8 mouse cellular contexts compared by ENCODE assay signal in genomic region chr7:45800546-45801204, GRCm38 (mm10). TPM values are rescaled to one million over a fixed set of nuclear protein-coding genes. Genes with fewer than 3 reads are reported as not detected.
DNase-seq lines count a peak whose midpoint lies in the region; ATAC-seq lines count a peak whose summit lies in the region.

No protein-coding gene starts in this region.

- H3K36me3 ChIP-seq in midbrain, embryonic 10.5 days = peaks cover 36% of the 10 kb centered on the region
- H3K36me3 ChIP-seq in midbrain, embryonic 14.5 days (ENCODE audit: control insufficient read depth, insufficient read depth, low read length) = peaks cover 85% of the 10 kb centered on the region
- H3K36me3 ChIP-seq in liver, embryonic 15.5 days (replicated peaks) = no peaks in the 10 kb centered on the region
- peaks cover 76% of the 10 kb centered on the region for H3K36me3 ChIP-seq in neural tube, embryonic 13.5 days

- no peak overlapping the region for H3K4me2 ChIP-seq in midbrain, embryonic 14.5 days (ENCODE audit: low read length)
- peak overlapping the region; percentile 69 for H3K4me2 ChIP-seq in liver, embryonic 15.5 days
- H3K4me2 ChIP-seq in neural tube, embryonic 13.5 days = peak overlapping the region; percentile 24

- H3K9ac ChIP-seq in midbrain, embryonic 14.5 days (replicated peaks; ENCODE audit: low read length) = no peak overlapping the region
- peak overlapping the region; percentile 22; the same call in 1 of the 2 replicates for H3K9ac ChIP-seq in liver, embryonic 15.5 days
- H3K9ac ChIP-seq in neural tube, embryonic 13.5 days = no peak overlapping the region

- H3K4me3 ChIP-seq in midbrain, embryonic 10.5 days = peak overlapping the region; percentile 32
- H3K4me3 ChIP-seq in midbrain, embryonic 14.5 days (replicated peaks; ENCODE audit: low read depth, low read length) = no peak overlapping the region
- peak overlapping the region; percentile 36 for H3K4me3 ChIP-seq in liver, embryonic 15.5 days (replicated peaks)
- H3K4me3 ChIP-seq in neural tube, embryonic 13.5 days = no peak overlapping the region

- peaks cover 37% of the 10 kb centered on the region for H3K4me1 ChIP-seq in midbrain, embryonic 10.5 days
- peaks cover 16% of the 10 kb centered on the region for H3K4me1 ChIP-seq in midbrain, embryonic 14.5 days (ENCODE audit: control insufficient read depth, insufficient read depth, low read length)
- peaks cover 50% of the 10 kb centered on the region for H3K4me1 ChIP-seq in liver, embryonic 15.5 days (replicated peaks)
- peaks cover 23% of the 10 kb centered on the region for H3K4me1 ChIP-seq in neural tube, embryonic 13.5 days (replicated peaks)

- WGBS in midbrain, embryonic 10.5 days = 13% methylated on average over 25 of the region's 25 CpGs
- 27% methylated on average over 25 of the region's 25 CpGs for WGBS in midbrain, embryonic 14.5 days
- WGBS in liver, embryonic 15.5 days (ENCODE audit: insufficient replicate concordance) = 4% methylated on average over 25 of the region's 25 CpGs
- 20% methylated on average over 16 of the region's 25 CpGs for WGBS in neural tube, embryonic 13.5 days

- H3K9me3 ChIP-seq in midbrain, embryonic 10.5 days (replicated peaks) = no peaks in the 10 kb centered on the region
- H3K9me3 ChIP-seq in midbrain, embryonic 14.5 days (ENCODE audit: control insufficient read depth, low read length) = no peaks in the 10 kb centered on the region
- H3K9me3 ChIP-seq in liver, embryonic 15.5 days (replicated peaks) = no peaks in the 10 kb centered on the region
- H3K9me3 ChIP-seq in neural tube, embryonic 13.5 days = no peaks in the 10 kb centered on the region

- no peak overlapping the region for H3K27ac ChIP-seq in midbrain, embryonic 10.5 days (replicated peaks)
- no peak overlapping the region; the same call in 1 of the 2 replicates for H3K27ac ChIP-seq in midbrain, embryonic 14.5 days (replicated peaks; ENCODE audit: low read depth, low read length)
- no peak overlapping the region for H3K27ac ChIP-seq in liver, embryonic 15.5 days (replicated peaks)
- no peak overlapping the region for H3K27ac ChIP-seq in neural tube, embryonic 13.5 days (replicated peaks)

- no peak for ATAC-seq in midbrain, embryonic 14.5 days (ENCODE audit: low FRiP score, low TSS enrichment)
- ATAC-seq in inflammation-experienced regulatory T-cells, adult 6 months = peak; percentile 46
- ATAC-seq in liver, embryonic 15.5 days (ENCODE audit: insufficient read depth) = peak; percentile 32
- peak; percentile 6; the same call in 1 of the 2 replicates for ATAC-seq in neural tube, embryonic 13.5 days (ENCODE audit: low read depth)

- H3K27me3 ChIP-seq in midbrain, embryonic 10.5 days (ENCODE audit: low read depth, poor library complexity, severe bottlenecking) = peaks cover 55% of the 10 kb centered on the region
- 0 out of 2 replicates have a peak, but pooled peaks cover 4% of the 10 kb centered on the region for H3K27me3 ChIP-seq in midbrain, embryonic 14.5 days (ENCODE audit: control insufficient read depth, insufficient read depth, low read length)
- H3K27me3 ChIP-seq in liver, embryonic 15.5 days = peaks cover 53% of the 10 kb centered on the region
- peaks cover 21% of the 10 kb centered on the region for H3K27me3 ChIP-seq in neural tube, embryonic 13.5 days

- peak; percentile 56 for DNase-seq in midbrain, embryonic 10.5 days (ENCODE audit: low spot score)
- no peak for DNase-seq in midbrain, embryonic 14.5 days
- DNase-seq in embryo, embryonic 10 days (ENCODE audit: low spot score) = peak; percentile 59
- DNase-seq in right cerebral cortex, postnatal 36 days (ENCODE audit: low spot score in 2 of 2) = no peak
- DNase-seq in layer of hippocampus, adult 9-11 months = no peak

RNA-seq across cellular contexts. Expression of gene Cyth2, which starts 13.7 kb away (rescaled TPM):
- 153 and 183 TPM in 2 replicates for polyA plus RNA-seq in midbrain, embryonic 10.5 days (2016; fragmentation: Nextera tagmentation; extraction: Ambion mirVana)
- 281 and 288 TPM in 2 replicates for polyA plus RNA-seq in midbrain, embryonic 14.5 days (2014; fragmentation: Nextera tagmentation; extraction: Ambion mirVana)
- polyA plus RNA-seq in inflammation-experienced regulatory T-cells, adult 6 months (2017; shearing (Covaris generic)) = 10 to 100 TPM; 11.9 to 19.8 (median 16.7) TPM
- 30.4 and 30.9 TPM in 2 replicates for polyA plus RNA-seq in liver, embryonic 15.5 days (2015; fragmentation: Nextera tagmentation; extraction: Ambion mirVana)
- polyA plus RNA-seq in neural tube, embryonic 13.5 days (2015; fragmentation: Nextera tagmentation; extraction: Ambion mirVana) = 292 and 303 TPM in 2 replicates

RNA-seq across cellular contexts. Expression of gene Sult2b1, which starts 16.2 kb away (rescaled TPM):
- polyA plus RNA-seq in midbrain, embryonic 10.5 days (2016; fragmentation: Nextera tagmentation; extraction: Ambion mirVana) = 1.1 and 1.5 TPM in 2 replicates
- polyA plus RNA-seq in midbrain, embryonic 14.5 days (2014; fragmentation: Nextera tagmentation; extraction: Ambion mirVana) = 5.2 and 8.5 TPM in 2 replicates
- polyA plus RNA-seq in inflammation-experienced regulatory T-cells, adult 6 months (2017; shearing (Covaris generic)) = 1 to 10 TPM; 3.4 to 6.4 (median 3.8) TPM
- polyA plus RNA-seq in liver, embryonic 15.5 days (2015; fragmentation: Nextera tagmentation; extraction: Ambion mirVana) = 0.07 and 0.22 TPM in 2 replicates
- polyA plus RNA-seq in neural tube, embryonic 13.5 days (2015; fragmentation: Nextera tagmentation; extraction: Ambion mirVana) = 4.9 and 5.2 TPM in 2 replicates

RNA-seq across cellular contexts. Expression of gene Lmtk3, which starts 17.1 kb away (rescaled TPM):
- 2.3 and 3.3 TPM in 2 replicates for polyA plus RNA-seq in midbrain, embryonic 10.5 days (2016; fragmentation: Nextera tagmentation; extraction: Ambion mirVana)
- polyA plus RNA-seq in midbrain, embryonic 14.5 days (2014; fragmentation: Nextera tagmentation; extraction: Ambion mirVana) = 25.2 and 30.2 TPM in 2 replicates
- polyA plus RNA-seq in inflammation-experienced regulatory T-cells, adult 6 months (2017; shearing (Covaris generic)) = under 1 TPM in 1 of 3 experiments, not detected in 2; 0.58 TPM
- not detected in 2 replicates for polyA plus RNA-seq in liver, embryonic 15.5 days (2015; fragmentation: Nextera tagmentation; extraction: Ambion mirVana)
- 17.2 and 17.4 TPM in 2 replicates for polyA plus RNA-seq in neural tube, embryonic 13.5 days (2015; fragmentation: Nextera tagmentation; extraction: Ambion mirVana)

RNA-seq across cellular contexts. Expression of gene Kcnj14, which starts 23.9 kb away (rescaled TPM):
- polyA plus RNA-seq in midbrain, embryonic 10.5 days (2016; fragmentation: Nextera tagmentation; extraction: Ambion mirVana) = 0.65 and 0.72 TPM in 2 replicates
- polyA plus RNA-seq in midbrain, embryonic 14.5 days (2014; fragmentation: Nextera tagmentation; extraction: Ambion mirVana) = 0.63 and 0.88 TPM in 2 replicates
- polyA plus RNA-seq in inflammation-experienced regulatory T-cells, adult 6 months (2017; shearing (Covaris generic)) = not detected
- 0.06 and 0.12 TPM in 2 replicates for polyA plus RNA-seq in liver, embryonic 15.5 days (2015; fragmentation: Nextera tagmentation; extraction: Ambion mirVana)
- polyA plus RNA-seq in neural tube, embryonic 13.5 days (2015; fragmentation: Nextera tagmentation; extraction: Ambion mirVana) = 0.85 and 0.93 TPM in 2 replicates

RNA-seq across cellular contexts. Expression of gene Grwd1, which starts 30.1 kb away (rescaled TPM):
- 95.8 and 119 TPM in 2 replicates for polyA plus RNA-seq in midbrain, embryonic 10.5 days (2016; fragmentation: Nextera tagmentation; extraction: Ambion mirVana)
- polyA plus RNA-seq in midbrain, embryonic 14.5 days (2014; fragmentation: Nextera tagmentation; extraction: Ambion mirVana) = 37.2 and 37.4 TPM in 2 replicates
- polyA plus RNA-seq in inflammation-experienced regulatory T-cells, adult 6 months (2017; shearing (Covaris generic)) = 10 to 100 TPM; 16.5 to 29.3 (median 27.2) TPM
- 24.7 and 25.3 TPM in 2 replicates for polyA plus RNA-seq in liver, embryonic 15.5 days (2015; fragmentation: Nextera tagmentation; extraction: Ambion mirVana)
- 34.6 and 37.2 TPM in 2 replicates for polyA plus RNA-seq in neural tube, embryonic 13.5 days (2015; fragmentation: Nextera tagmentation; extraction: Ambion mirVana)

Comparison
In these comparisons a context has a peak if more than half of its experiments do, and no peak if none do; other contexts are left out.
1. DNase-seq: peak in midbrain, embryonic 10.5 days (single experiment) and embryo, embryonic 10 days (single experiment); none in midbrain, embryonic 14.5 days (single experiment), right cerebral cortex, postnatal 36 days (0 of 2) and layer of hippocampus, adult 9-11 months (single experiment).
2. H3K4me3 ChIP-seq: peak in midbrain, embryonic 10.5 days (single experiment) and liver, embryonic 15.5 days (single experiment); none in midbrain, embryonic 14.5 days (single experiment) and neural tube, embryonic 13.5 days (single experiment).